Mouse (Mus musculus): ENCODE measurements around the gene Dmac2.

The Dmac2 gene

GRCm38 (mm10) chr7:25617376-25618160 is 1.6 kb upstream of the Dmac2 start:
- no peak for DNase-seq

DNA sequence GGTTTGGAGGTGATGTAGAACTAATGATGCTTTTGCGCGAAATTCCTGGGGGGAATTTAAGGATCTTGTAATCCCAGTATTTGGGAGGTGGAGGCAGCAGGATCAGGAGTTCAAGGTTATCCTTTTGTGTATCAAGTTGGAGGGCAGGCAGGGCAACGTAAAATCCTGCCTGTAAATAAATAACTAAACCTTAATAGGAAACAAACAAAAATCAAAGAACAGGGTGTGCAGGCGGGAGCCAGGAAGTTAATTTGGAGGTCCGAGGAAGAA is 443 bp downstream of the Dmac2 start:
- DNase-seq, result no peak

DNA sequence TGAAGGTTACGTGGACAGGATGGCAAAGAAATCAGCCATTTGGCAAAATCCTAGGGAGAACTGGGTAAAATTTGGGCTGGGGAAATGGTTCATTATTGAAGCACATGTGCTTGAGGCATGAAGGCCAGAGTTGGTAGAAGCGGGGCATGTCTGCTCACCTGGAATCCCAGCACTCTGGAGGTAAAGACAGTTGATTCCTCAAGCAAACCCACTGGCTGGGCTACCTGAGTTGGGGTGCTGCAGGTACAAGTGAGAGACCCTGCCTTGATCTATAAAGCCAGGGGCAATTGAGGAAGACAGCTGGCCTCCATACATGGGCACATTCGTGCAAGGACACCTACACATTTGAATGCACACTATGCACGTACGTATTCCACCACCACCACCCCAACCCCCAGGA is 887 bp downstream of the Dmac2 start:
- DNase-seq, result no peak

GRCm38 (mm10) chr7:25620751-25621150 is 1.5 kb downstream of the Dmac2 start:
- DNase-seq, result no peak

DNA sequence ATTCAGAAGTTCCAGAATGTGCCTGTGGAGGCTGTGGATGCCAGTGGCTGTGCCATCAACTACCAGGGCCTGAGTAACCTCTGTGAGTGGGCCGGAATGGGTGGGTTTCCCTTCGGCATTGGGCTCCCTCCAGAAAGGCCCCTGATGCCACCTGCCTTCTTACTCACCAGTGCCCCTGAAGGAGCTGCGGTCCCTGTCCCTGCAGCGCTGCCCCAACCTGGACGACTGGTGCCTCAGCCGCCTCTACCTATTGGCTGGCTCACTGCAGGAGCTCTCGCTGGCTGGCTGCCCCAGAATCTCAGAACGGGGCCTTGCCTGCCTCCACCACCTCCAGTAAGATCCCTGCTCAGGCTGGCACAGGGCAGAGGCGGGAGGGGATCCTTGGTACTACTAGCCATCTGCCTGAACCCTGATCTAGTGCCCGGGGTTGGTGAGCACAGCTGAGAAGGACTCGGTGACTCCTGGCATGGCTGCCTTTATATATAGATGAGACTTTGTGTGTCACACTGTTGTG is 4.7 kb downstream of the Dmac2 start:
- no peak for DNase-seq

DNA sequence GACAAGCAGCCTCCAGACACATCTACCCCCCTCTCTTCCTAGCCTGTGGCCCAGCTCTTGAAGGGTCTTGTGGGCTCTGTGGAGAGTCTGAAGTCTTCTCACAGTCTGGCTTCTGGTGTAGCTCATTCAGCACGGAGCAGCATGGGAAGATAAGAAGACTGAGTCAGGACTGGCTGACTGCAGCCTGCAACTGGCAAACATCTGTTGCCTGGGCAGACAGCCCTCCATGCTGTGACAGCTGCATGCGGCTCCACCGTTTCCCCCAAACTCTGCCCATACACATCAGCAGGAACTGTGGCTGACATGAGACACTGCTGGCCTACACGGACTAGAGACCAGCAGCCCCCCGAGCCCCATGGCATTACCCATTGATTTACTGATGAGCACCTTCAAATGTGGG is 5.6 kb downstream of the Dmac2 start:
- no peak for DNase-seq

DNA sequence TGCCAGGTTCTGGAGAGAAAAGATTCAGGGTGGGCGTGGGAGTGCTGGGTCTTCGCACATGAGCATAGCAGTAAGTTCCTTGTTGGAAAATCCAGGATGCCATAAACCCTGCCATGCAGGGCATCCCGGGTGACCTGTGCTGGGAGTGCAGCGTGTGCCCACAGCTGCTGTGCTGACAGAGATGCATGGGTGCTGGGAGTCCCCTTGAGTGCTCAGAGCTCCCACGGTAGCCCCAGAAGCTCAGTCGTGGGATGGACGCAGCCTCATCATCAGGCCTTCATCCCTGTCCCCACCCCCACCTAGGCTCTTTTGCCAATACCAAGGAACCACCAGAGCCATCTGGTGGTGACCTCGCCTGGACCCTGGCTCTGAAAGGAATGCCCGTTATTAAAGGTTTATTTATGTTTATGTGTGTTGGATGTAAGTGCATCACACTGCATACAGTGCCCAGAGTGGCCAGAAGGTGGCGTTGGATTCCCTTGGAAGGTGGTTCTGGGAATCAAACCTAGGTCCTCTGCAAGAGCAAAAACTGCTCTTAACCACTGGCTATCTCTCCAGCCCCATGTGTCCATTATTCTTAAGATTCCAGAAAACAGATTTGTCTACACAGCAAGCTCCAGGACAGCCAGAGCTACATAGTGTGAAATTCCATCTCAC is 6.5 kb downstream of the Dmac2 start:
- no peak for DNase-seq

GRCm38 (mm10) chr7:25626509-25627430 is 7.6 kb downstream of the Dmac2 start, which contains the start of gene B3gnt8:
Gene B3gnt8, plus strand, starts transcription at chr7:25626654.
- no peak for DNase-seq

DNA sequence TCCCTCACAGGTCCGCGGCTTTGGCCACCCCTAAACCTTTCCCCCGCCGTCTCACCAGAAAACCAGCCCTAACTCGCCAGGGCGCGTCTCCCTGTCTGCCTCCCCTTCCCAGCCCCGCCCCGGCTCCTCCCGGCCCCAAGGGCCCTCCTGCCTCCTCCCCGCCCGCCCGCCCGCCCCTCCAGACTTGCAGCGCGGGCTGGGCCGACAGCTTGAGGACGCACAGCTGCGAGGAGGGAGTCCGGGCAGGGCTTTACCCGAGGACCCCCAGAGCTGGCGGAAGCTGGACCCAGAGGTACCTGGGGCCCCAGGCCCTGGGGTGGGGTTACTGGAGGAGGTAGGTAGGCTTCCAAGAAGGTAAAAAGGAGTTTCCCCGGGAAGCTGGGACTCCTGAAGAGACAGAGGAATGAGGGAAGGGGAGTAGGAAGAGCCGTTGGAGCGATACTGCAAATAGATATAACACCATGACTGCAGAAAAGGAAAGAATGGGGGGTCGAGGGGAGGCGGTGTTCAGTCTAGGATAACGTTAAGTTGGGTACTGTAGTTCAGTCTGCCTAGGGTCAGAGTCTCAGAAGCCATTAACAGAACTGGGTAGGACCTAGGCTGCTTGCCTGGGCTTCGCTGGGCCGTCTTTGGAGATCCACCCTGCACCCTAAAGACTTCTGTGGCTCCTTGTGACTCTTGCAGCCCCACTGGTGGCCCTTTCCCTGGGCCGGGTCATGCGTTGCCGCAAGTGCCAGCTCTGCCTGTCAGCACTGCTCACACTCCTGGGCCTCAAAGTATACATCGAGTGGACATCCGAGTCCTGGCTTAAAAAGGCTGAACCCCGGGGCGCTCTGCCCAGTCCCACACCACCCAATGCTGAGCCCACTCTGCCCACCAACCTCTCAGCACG is 8.5 kb downstream of the Dmac2 start:
- DNase-seq, result no peak

DNA sequence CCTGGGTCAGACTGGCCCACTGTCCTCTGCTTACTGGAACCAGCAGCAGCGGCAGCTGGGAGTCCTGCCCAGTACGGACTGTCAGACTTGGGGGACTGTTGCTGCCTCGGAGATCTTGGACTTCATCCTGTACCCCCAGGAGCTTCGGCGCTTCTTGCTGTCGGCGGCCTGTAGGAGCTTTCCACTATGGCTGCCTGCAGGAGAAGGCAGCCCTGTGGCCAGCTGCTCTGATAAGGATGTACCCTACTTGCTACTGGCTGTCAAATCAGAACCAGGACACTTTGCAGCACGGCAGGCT is 9.1 kb downstream of the Dmac2 start:
- no peak for DNase-seq

DNA sequence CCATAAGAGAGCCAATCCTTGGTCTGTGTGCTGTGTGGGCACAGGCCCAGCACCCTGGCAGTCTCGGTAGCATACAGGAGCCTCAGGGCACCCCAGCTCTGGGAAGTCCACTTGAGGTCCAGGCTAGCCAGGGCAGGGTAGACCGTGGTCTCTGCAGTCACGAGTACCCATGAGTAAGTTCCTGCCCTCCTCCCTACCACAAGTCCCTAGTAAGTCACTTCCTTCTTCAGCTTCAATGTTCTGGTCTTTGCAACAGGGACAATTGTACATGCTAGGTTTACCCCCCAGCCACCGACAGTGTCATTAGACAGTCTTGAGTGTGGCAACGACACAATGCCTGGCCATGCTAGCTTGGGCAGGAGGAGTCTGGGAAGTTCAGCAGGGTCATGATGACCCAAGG is 13.5 kb downstream of the Dmac2 start:
- DNase-seq, result no peak

DNA sequence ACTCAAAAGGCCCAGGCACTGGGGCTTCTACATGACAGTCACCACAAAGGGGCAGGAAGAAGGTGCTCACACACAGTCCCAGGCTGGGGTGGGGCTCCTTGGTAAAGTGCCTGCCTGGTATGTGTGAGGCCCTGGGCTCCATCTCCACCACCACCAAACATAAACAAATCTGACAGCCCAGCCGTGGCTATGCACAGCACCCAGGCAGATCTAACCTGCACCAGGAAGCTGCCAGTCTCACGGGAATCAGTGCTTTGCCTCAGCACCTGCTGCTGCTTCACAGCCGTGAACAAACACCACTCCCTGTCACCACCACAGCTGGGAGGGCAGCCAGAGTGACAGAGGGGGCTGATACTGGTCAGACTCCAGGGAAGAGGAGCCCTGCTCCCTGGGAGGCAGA is 17.2 kb downstream of the Dmac2 start:
- DNase-seq, result no peak

DNA sequence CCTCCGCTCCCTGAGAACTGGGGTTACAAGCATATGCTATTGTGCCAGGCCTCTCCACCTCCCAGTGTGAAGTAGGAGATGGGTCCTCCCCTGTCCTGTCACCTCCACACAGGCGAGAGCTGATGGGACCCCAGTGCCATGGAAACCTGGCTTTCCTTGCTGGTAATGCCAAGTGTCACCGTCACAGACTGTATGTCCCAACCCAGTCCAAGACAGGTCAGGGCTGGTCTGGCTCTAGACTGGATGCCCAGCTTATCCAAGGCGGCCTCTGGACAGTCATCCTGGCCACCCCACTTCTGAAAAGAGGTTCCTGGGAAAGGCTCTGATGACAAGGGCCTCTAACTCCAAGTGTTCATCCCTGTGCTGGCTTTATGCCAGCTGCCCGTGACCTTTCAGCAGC is 17.9 kb downstream of the Dmac2 start:
- DNase-seq, result no peak

DNA sequence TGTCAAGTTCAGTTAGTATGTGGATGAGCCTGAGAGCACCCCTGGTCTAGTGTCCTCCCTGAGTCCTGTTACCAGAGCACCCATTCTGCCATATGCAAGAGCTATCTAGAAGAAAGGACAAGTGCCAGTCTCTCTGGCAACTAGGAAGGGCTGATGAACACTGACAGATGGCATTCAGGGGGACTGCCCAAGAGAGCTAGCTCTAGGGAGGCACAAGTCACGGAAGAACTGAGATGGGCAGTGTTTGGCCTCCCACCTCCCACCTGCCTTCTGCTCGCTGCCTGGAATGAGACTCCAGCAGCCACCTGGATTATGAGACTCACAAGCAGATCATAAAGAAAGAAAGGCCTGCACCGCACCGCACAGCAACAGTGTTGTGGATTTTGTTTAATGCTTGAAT is 20.5 kb downstream of the Dmac2 start:
- DNase-seq, result no peak

GRCm38 (mm10) chr7:25644136-25644535 is 24.9 kb downstream of the Dmac2 start:
- no peak for DNase-seq

DNA sequence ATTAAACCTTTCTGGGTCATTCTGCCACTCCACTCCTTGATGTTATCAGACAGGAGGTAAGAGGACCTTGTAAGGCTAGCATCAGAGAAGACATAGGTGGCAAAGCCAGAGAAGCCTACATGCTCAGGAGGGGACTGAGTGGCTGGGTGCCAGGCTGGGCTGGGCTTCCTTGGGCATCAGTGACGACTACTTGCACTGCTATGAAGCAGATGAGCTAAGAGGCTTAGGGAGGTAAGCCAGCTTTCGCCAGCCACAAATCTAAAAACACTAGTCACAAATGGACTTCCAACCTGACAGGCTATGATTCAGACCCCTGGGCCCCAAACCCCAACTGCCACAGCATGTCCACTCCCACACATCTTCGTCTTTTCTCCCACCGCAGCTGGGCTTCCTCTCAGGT is 25.4 kb downstream of the Dmac2 start:
- no peak for DNase-seq

DNA sequence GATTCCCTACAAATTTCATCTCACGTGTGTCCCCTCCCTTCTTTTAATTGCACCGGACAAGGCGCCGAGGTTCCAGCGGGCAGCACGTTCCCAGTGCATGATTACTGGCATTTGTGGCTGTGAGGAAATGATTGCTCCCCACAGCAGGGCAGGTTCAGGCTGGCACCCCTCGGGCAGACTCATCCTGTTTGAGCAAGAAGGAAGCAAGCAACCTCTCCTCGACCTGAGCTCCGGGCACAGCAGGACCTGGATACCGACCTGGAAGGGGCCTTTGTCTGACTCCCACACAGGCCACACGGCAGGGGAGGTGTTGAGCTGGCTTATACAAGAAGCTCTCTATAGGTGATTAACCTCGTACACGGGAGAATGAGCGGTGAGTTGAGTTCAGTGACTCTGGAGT is 25.9 kb downstream of the Dmac2 start:
- DNase-seq, result no peak

DNA sequence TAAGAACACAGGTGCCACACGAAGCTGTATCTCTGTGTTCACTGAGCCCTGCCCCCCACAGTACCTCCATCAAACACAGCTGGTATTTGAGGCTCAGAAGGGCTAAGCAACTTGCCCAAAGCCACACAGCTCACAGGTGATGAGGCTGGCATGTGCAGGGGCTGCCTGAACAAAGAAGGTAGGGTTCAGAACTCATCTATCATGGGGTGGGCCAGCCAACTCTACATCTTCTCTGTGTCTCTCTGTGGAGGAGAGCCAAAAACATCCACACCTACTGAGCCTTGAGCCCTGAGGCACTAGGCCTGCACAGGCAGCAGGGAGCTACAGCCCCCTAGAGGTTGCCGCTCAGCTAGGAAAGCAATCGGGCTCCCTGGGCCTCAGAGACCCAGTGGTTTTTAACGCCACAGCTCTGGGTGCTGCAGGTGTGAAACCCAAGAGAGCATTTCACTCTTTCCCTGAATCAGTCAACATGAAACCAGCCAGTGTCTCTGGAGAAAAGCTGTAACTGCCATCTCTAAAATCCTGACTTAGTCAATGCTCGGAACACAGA is 28.4 kb downstream of the Dmac2 start:
- DNase-seq, result no peak

GRCm38 (mm10) chr7:25649839-25650238 is 30.6 kb downstream of the Dmac2 start:
- no peak for DNase-seq

GRCm38 (mm10) chr7:25651281-25651680 is 32.1 kb downstream of the Dmac2 start:
- no peak for DNase-seq

GRCm38 (mm10) chr7:25652244-25652759 is 33.1 kb downstream of the Dmac2 start:
- no peak for DNase-seq
